Mouse (Mus musculus): ENCODE measurements at regions not wholly inside any gene's neighbourhood (a gene's known extent, or its start where the extent isn't known, plus 50 kb on each side); places are given as distances from the start of the nearest gene placed in this dataset.

- Histone ChIP-seq H3K36me3 (ENCODE audit: poor library complexity, severe bottlenecking) (no peaks in the 10 kb centered on the region), H3K9ac (no peak overlapping the region), H3K4me3 (no peak overlapping the region), H3K27ac (no peak overlapping the region), H3K4me1 (no peaks in the 10 kb centered on the region), H3K27me3 (no peaks in the 10 kb centered on the region), H3K4me2 (no peak overlapping the region), H3K9me3 (replicated peaks) (no peaks in the 10 kb centered on the region)
- peak; percentile 50; the same call in 1 of the 2 replicates for ATAC-seq
- WGBS = 4% methylated on average over 3 of the region's 3 CpGs
Observed at GRCm38 (mm10) chr6:121560852-121561251, 74.3 kb upstream of the A2m start.

- H3K4me1 ChIP-seq = no peaks in the 10 kb centered on the region
- H3K9ac ChIP-seq = no peak overlapping the region
- 21% methylated on average over 1 of the region's 1 CpGs for WGBS
- no peak overlapping the region for H3K4me3 ChIP-seq
- H3K27me3 ChIP-seq = no peaks in the 10 kb centered on the region
- no peaks in the 10 kb centered on the region for H3K9me3 ChIP-seq (replicated peaks)
- ATAC-seq = no peak
- no peaks in the 10 kb centered on the region for H3K36me3 ChIP-seq (ENCODE audit: poor library complexity, severe bottlenecking)
- no peak overlapping the region for H3K27ac ChIP-seq
- H3K4me2 ChIP-seq = no peak overlapping the region
Observed at GRCm38 (mm10) chr6:121560393-121560793, 74.8 kb upstream of the A2m start.

- WGBS = 8% methylated on average over 3 of the region's 3 CpGs
- Histone ChIP-seq H3K4me2 (no peak overlapping the region), H3K4me3 (no peak overlapping the region), H3K4me1 (no peaks in the 10 kb centered on the region), H3K9me3 (replicated peaks) (no peaks in the 10 kb centered on the region), H3K36me3 (ENCODE audit: poor library complexity, severe bottlenecking) (no peaks in the 10 kb centered on the region), H3K27ac (no peak overlapping the region), H3K27me3 (no peaks in the 10 kb centered on the region), H3K9ac (no peak overlapping the region)
- ATAC-seq = no peak
Observed at GRCm38 (mm10) chr6:121556481-121556880, 78.7 kb upstream of the A2m start.

- H3K36me3 ChIP-seq (ENCODE audit: poor library complexity, severe bottlenecking) = no peaks in the 10 kb centered on the region
- no peak overlapping the region for H3K4me2 ChIP-seq
- H3K9ac ChIP-seq = no peak overlapping the region
- no peak overlapping the region for H3K4me3 ChIP-seq
- no peaks in the 10 kb centered on the region for H3K27me3 ChIP-seq
- no peaks in the 10 kb centered on the region for H3K9me3 ChIP-seq (replicated peaks)
- no peak for ATAC-seq
- no peaks in the 10 kb centered on the region for H3K4me1 ChIP-seq
- 81% methylated on average over 2 of the region's 2 CpGs for WGBS
- H3K27ac ChIP-seq = no peak overlapping the region
Observed at GRCm38 (mm10) chr6:121553501-121554132, 80.1 kb upstream of the Iqsec3 start.

GRCm38 (mm10) chr6:121533521-121533920 lies 60.0 kb upstream of the Iqsec3 start:
- ATAC-seq = no peak
- Histone ChIP-seq H3K4me1 (no peaks in the 10 kb centered on the region), H3K9ac (no peak overlapping the region), H3K27me3 (no peaks in the 10 kb centered on the region), H3K4me3 (no peak overlapping the region), H3K9me3 (replicated peaks) (no peaks in the 10 kb centered on the region), H3K27ac (no peak overlapping the region), H3K4me2 (no peak overlapping the region), H3K36me3 (ENCODE audit: poor library complexity, severe bottlenecking) (no peaks in the 10 kb centered on the region)
- 78% methylated on average over 7 of the region's 7 CpGs for WGBS

GRCm38 (mm10) chr6:121532926-121533325 lies 59.4 kb upstream of the Iqsec3 start:
- 7% methylated on average over 3 of the region's 3 CpGs for WGBS
- no peak overlapping the region for H3K27ac ChIP-seq
- H3K4me3 ChIP-seq = no peak overlapping the region
- ATAC-seq = peak; percentile 72
- H3K9ac ChIP-seq = no peak overlapping the region
- H3K9me3 ChIP-seq (replicated peaks) = no peaks in the 10 kb centered on the region
- no peak overlapping the region for H3K4me2 ChIP-seq
- H3K27me3 ChIP-seq = no peaks in the 10 kb centered on the region
- H3K36me3 ChIP-seq (ENCODE audit: poor library complexity, severe bottlenecking) = no peaks in the 10 kb centered on the region
- H3K4me1 ChIP-seq = no peaks in the 10 kb centered on the region

- Histone ChIP-seq H3K4me1 (no peaks in the 10 kb centered on the region), H3K4me2 (no peak overlapping the region), H3K27me3 (no peaks in the 10 kb centered on the region), H3K36me3 (ENCODE audit: poor library complexity, severe bottlenecking) (no peaks in the 10 kb centered on the region), H3K9ac (no peak overlapping the region), H3K9me3 (replicated peaks) (no peaks in the 10 kb centered on the region), H3K27ac (no peak overlapping the region), H3K4me3 (no peak overlapping the region)
- 54% methylated on average over 13 of the region's 13 CpGs for WGBS
- ATAC-seq = peak; percentile 37; the same call in 1 of the 2 replicates
Observed at GRCm38 (mm10) chr6:121531825-121532389, 58.4 kb upstream of the Iqsec3 start.

GRCm38 (mm10) chr6:121527281-121527680 lies 53.8 kb upstream of the Iqsec3 start:
- no peak overlapping the region for H3K9ac ChIP-seq
- H3K4me2 ChIP-seq = no peak overlapping the region
- H3K27me3 ChIP-seq = no peaks in the 10 kb centered on the region
- H3K4me3 ChIP-seq = no peak overlapping the region
- no peaks in the 10 kb centered on the region for H3K36me3 ChIP-seq (ENCODE audit: poor library complexity, severe bottlenecking)
- no peak overlapping the region for H3K27ac ChIP-seq
- H3K9me3 ChIP-seq (replicated peaks) = no peaks in the 10 kb centered on the region
- no peak for ATAC-seq
- peaks cover 8% of the 10 kb centered on the region; the same call in 1 of the 2 replicates for H3K4me1 ChIP-seq
- 96% methylated on average over 4 of the region's 4 CpGs for WGBS

GRCm38 (mm10) chr6:121526121-121526520 lies 52.6 kb upstream of the Iqsec3 start:
- Histone ChIP-seq H3K4me1 (peaks cover 8% of the 10 kb centered on the region; the same call in 1 of the 2 replicates), H3K27me3 (no peaks in the 10 kb centered on the region), H3K4me3 (no peak overlapping the region), H3K9me3 (replicated peaks) (no peaks in the 10 kb centered on the region), H3K36me3 (ENCODE audit: poor library complexity, severe bottlenecking) (no peaks in the 10 kb centered on the region), H3K4me2 (no peak overlapping the region), H3K9ac (no peak overlapping the region), H3K27ac (no peak overlapping the region)
- ATAC-seq = no peak
- 88% methylated on average over 2 of the region's 2 CpGs for WGBS

- Histone ChIP-seq H3K27ac (no peak overlapping the region), H3K9ac (no peak overlapping the region), H3K4me3 (no peak overlapping the region), H3K4me2 (no peak overlapping the region), H3K36me3 (ENCODE audit: poor library complexity, severe bottlenecking) (no peaks in the 10 kb centered on the region), H3K9me3 (replicated peaks) (no peaks in the 10 kb centered on the region), H3K4me1 (peaks cover 8% of the 10 kb centered on the region; the same call in 1 of the 2 replicates), H3K27me3 (no peaks in the 10 kb centered on the region)
- WGBS = 14% methylated on average over 3 of the region's 3 CpGs
- no peak for ATAC-seq
Observed at GRCm38 (mm10) chr6:121524613-121524970, 51.1 kb upstream of the Iqsec3 start.

GRCm38 (mm10) chr6:121523882-121524612 lies 50.6 kb upstream of the Iqsec3 start:
- WGBS = 84% methylated on average over 11 of the region's 11 CpGs

More at GRCm38 (mm10) chr6:121523882-121524612, 50.6 kb upstream of the Iqsec3 start:
- Histone ChIP-seq H3K9ac (no peak overlapping the region), H3K27ac (no peak overlapping the region), H3K36me3 (ENCODE audit: poor library complexity, severe bottlenecking) (no peaks in the 10 kb centered on the region), H3K4me3 (no peak overlapping the region), H3K27me3 (no peaks in the 10 kb centered on the region), H3K4me1 (peaks cover 8% of the 10 kb centered on the region; the same call in 1 of the 2 replicates), H3K9me3 (replicated peaks) (no peaks in the 10 kb centered on the region), H3K4me2 (no peak overlapping the region)
- ATAC-seq = no peak

Measured in forebrain, embryonic 13.5 days (tissue).